Mouse (Mus musculus) limb, embryonic 12.5 days (tissue): ENCODE data around the gene Rps9. TPM values are rescaled to one million over a fixed set of nuclear protein-coding genes. Genes with fewer than 3 reads are reported as not detected.
"Not testable (repeated sequence)": the region's sequence is repeated elsewhere in the genome, so short reads cannot be mapped to it uniquely, and the experiment has no call there.

Source experiments
- ATAC-seq: fragments of 200-750 bp; cut with Nextera tagmentation; 2 replicates; pipeline ENCODE4 v1.8.0; 2017; ENCODE audit warnings: low read depth, moderate TSS enrichment; ENCODE audit not compliant: insufficient number of reproducible peaks, insufficient read depth, low FRiP score, low TSS enrichment
- H3K27ac ChIP-seq: fragments of 300-500 bp; sonication (generic); 2 replicates; pipeline ENCODE4 v1.5.1; 2016; ENCODE audit warnings: mild to moderate bottlenecking, moderate library complexity
- H3K27me3 ChIP-seq: fragments of 300-500 bp; sonication (generic); 2 replicates; pipeline ENCODE4 v1.6.1; 2016; ENCODE audit warnings: mild to moderate bottlenecking, moderate library complexity
- H3K36me3 ChIP-seq: fragments of 300-500 bp; sonication (generic); 2 replicates; pipeline ENCODE4 v1.6.1; 2016; ENCODE audit warnings: mild to moderate bottlenecking, moderate library complexity
- H3K4me1 ChIP-seq: fragments of 300-500 bp; sonication (generic); replicated peaks from 2 replicates; pipeline ENCODE4 v1.6.1; 2016
- H3K4me2 ChIP-seq: fragments of 300-500 bp; sonication (generic); 2 replicates; pipeline ENCODE4 v1.6.1; 2016; ENCODE audit warnings: mild to moderate bottlenecking, moderate library complexity
- H3K4me3 ChIP-seq: fragments of 300-500 bp; sonication (generic); replicated peaks from 2 replicates; pipeline ENCODE4 v1.5.1; 2016; ENCODE audit warnings: mild to moderate bottlenecking
- H3K9ac ChIP-seq: fragments of 300-500 bp; sonication (generic); replicated peaks from 2 replicates; pipeline ENCODE4 v1.6.1; 2016; ENCODE audit warnings: mild to moderate bottlenecking, moderate library complexity
- H3K9me3 ChIP-seq: fragments of 300-500 bp; sonication (generic); 2 replicates; pipeline ENCODE4 v1.6.1; 2016; ENCODE audit warnings: mild to moderate bottlenecking, moderate library complexity
- WGBS: fragments of 180-500 bp; shearing (Covaris S2); methylation state at CpG from one replicate; pipeline ENCODE4 v1.1.7; 2016; 5-methylcytosine and 5-hydroxymethylcytosine counted together
- microRNA-seq: library from miRNA; unstranded; fragments of <30 nt; microRNA quantifications from one replicate; pipeline ENCODE4, GENCODE M21; 2017
- polyA plus RNA-seq: library from polyadenylated mRNA; unstranded; fragments of >200 nt; fragmentation: Nextera tagmentation; extraction: Ambion mirVana; gene quantifications from 2 replicates; pipeline ENCODE4 v1.2.1, GENCODE M21; 2016

Gene Rps9
- polyA plus RNA-seq, 1 experiment from 2014 or later, result 1,455 TPM

- Histone ChIP-seq H3K27ac (no peak overlapping the region), H3K27me3 (no peaks in the 10 kb centered on the region), H3K4me1 (no peaks in the 10 kb centered on the region), H3K9me3 (no peaks in the 10 kb centered on the region), H3K9ac (no peak overlapping the region), H3K4me2 (no peak overlapping the region), H3K4me3 (no peak overlapping the region), H3K36me3 (no peaks in the 10 kb centered on the region)
- ATAC-seq, result no peak
- WGBS, result 42% methylated on average over 1 of the region's 1 CpGs
Observed at GRCm38 (mm10) chr7:3715249-3715648, 11.5 kb downstream of the Rps9 start.

DNA sequence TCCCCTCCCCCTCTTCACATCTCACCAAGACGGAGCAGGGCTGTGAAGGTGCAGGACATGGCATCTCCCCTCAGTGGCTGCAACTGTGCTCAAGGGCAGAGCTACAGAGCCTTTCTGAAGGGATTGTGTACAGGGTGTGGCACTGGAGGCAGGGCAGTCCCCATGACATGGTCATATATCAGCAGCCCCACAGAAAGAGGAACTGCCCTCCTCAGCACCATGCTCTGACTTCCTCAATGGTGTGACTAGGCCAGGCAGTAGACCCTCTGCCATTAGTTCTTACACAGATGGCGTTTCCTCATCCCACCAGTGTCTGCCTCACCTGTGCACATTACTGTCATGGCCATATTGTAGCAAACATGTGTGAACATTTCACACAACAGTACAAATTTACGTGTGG, 16.5 kb downstream of the Rps9 start, which contains the start of gene Pirb:
TSS of gene Pirb (minus strand) at position 124 of the 400 bp plus-strand sequence.
- ATAC-seq, H3K36me3 ChIP-seq, H3K27me3 ChIP-seq, H3K9me3 ChIP-seq, H3K27ac ChIP-seq, H3K4me2 ChIP-seq, H3K4me1 ChIP-seq, H3K9ac ChIP-seq, H3K4me3 ChIP-seq: not testable (repeated sequence)
- 18% methylated on average over 1 of the region's 3 CpGs for WGBS

- not testable (repeated sequence) for ATAC-seq, H3K36me3 ChIP-seq, H3K9ac ChIP-seq
Observed at GRCm38 (mm10) chr7:3725459-3725858, 21.7 kb downstream of the Rps9 start.

GRCm38 (mm10) chr7:3732675-3733074, 28.9 kb downstream of the Rps9 start:
- not testable (repeated sequence) for H3K9ac ChIP-seq, H3K36me3 ChIP-seq, ATAC-seq, H3K4me2 ChIP-seq, H3K27me3 ChIP-seq, H3K27ac ChIP-seq, H3K4me3 ChIP-seq, H3K9me3 ChIP-seq, H3K4me1 ChIP-seq
- no CpG with 5 or more reads among the region's 1 CpGs for WGBS

More at GRCm38 (mm10) chr7:3725459-3725858, 21.7 kb downstream of the Rps9 start:
- not testable (repeated sequence) for H3K4me3 ChIP-seq, H3K4me1 ChIP-seq, H3K9me3 ChIP-seq, H3K27me3 ChIP-seq, H3K27ac ChIP-seq, H3K4me2 ChIP-seq

Small RNAs within 50 kb of the gene (microRNA-seq; reads per million reads assigned to microRNA genes)
- gene Mir3572, result 2.8 reads per million, percentile 7 among the genes with 10 or more reads in this experiment

Other genes starting within 250 kb of the Rps9 start
- not detected in 2 replicates for gene Tarm1, start 201.4 kb upstream of the Rps9 start, polyA plus RNA-seq
- gene Oscar, start 87.8 kb upstream of the Rps9 start, polyA plus RNA-seq, result not detected in 2 replicates
- 385 and 392 TPM in 2 replicates for gene Ndufa3, start 86.6 kb upstream of the Rps9 start, polyA plus RNA-seq
- gene Tfpt, start 74.1 kb upstream of the Rps9 start, polyA plus RNA-seq, result 36.5 and 37.8 TPM in 2 replicates
- gene Prpf31, start 74.0 kb upstream of the Rps9 start, polyA plus RNA-seq, result 133 and 136 TPM in 2 replicates
- gene Cnot3, start 58.7 kb upstream of the Rps9 start, polyA plus RNA-seq, result 69.5 and 70.3 TPM in 2 replicates
- 19.5 and 20.7 TPM in 2 replicates for gene Leng1, start 38.2 kb upstream of the Rps9 start, polyA plus RNA-seq
- gene Tmc4, start 26.4 kb upstream of the Rps9 start, polyA plus RNA-seq, result 6.6 and 6.7 TPM in 2 replicates
- 284 and 296 TPM in 2 replicates for gene Tsen34, start 11.1 kb upstream of the Rps9 start, polyA plus RNA-seq
- 59.4 and 61.4 TPM in 2 replicates for gene Mboat7, start 10.5 kb upstream of the Rps9 start, polyA plus RNA-seq
- gene Pirb, start 16.4 kb downstream of the Rps9 start, polyA plus RNA-seq, result 0.18 and 0.35 TPM in 2 replicates
- gene Gm15448, start 121.7 kb downstream of the Rps9 start, polyA plus RNA-seq, result not detected in 2 replicates
- gene Pira2, start 141.1 kb downstream of the Rps9 start, polyA plus RNA-seq, result not detected in 2 replicates
- not detected in 2 replicates for gene Gm14548, start 194.1 kb downstream of the Rps9 start, polyA plus RNA-seq
- 0.12 TPM in 1 of 2 replicates, not detected in the other for gene Lilra6, start 211.5 kb downstream of the Rps9 start, polyA plus RNA-seq